Mouse (Mus musculus) hindbrain, embryonic 16.5 days (tissue): ENCODE results near the gene Tnfaip3. TPM values are rescaled to one million over a fixed set of nuclear protein-coding genes. Genes with fewer than 3 reads are reported as not detected.

ENCODE experiments used
- ATAC-seq: fragments of 200-750 bp; cut with Nextera tagmentation; 2 replicates; pipeline ENCODE4 v1.8.0; 2017; ENCODE audit warnings: moderate TSS enrichment, moderate library complexity
- H3K27ac ChIP-seq: fragments of 300-500 bp; sonication (generic); 2 replicates; pipeline ENCODE4 v1.5.1; 2014; ENCODE audit warnings: low read depth, mild to moderate bottlenecking, control low read depth, low read length, moderate library complexity
- H3K27me3 ChIP-seq: fragments of 300-500 bp; sonication (generic); replicated peaks from 2 replicates; pipeline ENCODE4 v1.6.1; 2014; ENCODE audit warnings: low read length; ENCODE audit not compliant: control insufficient read depth, insufficient read depth
- H3K36me3 ChIP-seq: fragments of 300-500 bp; sonication (generic); 2 replicates; pipeline ENCODE4 v1.6.1; 2014; ENCODE audit warnings: mild to moderate bottlenecking, low read length, moderate library complexity, mixed read lengths; ENCODE audit not compliant: control insufficient read depth, insufficient read depth
- H3K4me1 ChIP-seq: fragments of 300-500 bp; sonication (generic); 2 replicates; pipeline ENCODE4 v1.6.1; 2014; ENCODE audit warnings: low read depth, low read length; ENCODE audit not compliant: control insufficient read depth, insufficient read depth
- H3K4me2 ChIP-seq: fragments of 300-500 bp; sonication (generic); 2 replicates; pipeline ENCODE4 v1.6.1; 2014; ENCODE audit warnings: mild to moderate bottlenecking, low read length, control low read depth, moderate library complexity
- H3K4me3 ChIP-seq: fragments of 300-500 bp; sonication (generic); 2 replicates; pipeline ENCODE4 v1.5.1; 2014; ENCODE audit warnings: mild to moderate bottlenecking, low read length, control low read depth, moderate library complexity
- H3K9ac ChIP-seq: fragments of 300-500 bp; sonication (generic); 2 replicates; pipeline ENCODE4 v1.6.1; 2014; ENCODE audit warnings: low read depth, mild to moderate bottlenecking, control low read depth, low read length, moderate library complexity
- H3K9me3 ChIP-seq: fragments of 300-500 bp; sonication (generic); 2 replicates; pipeline ENCODE4 v1.6.1; 2014; ENCODE audit warnings: mild to moderate bottlenecking, low read length, moderate library complexity; ENCODE audit not compliant: control insufficient read depth
- WGBS: fragments of 180-500 bp; shearing (Covaris S2); extraction: QIAGEN DNeasy Blood & Tissue Kit; methylation state at CpG from one replicate; pipeline ENCODE4 v1.1.7; 2014; 5-methylcytosine and 5-hydroxymethylcytosine counted together
- polyA plus RNA-seq: library from polyadenylated mRNA; unstranded; fragments of >200 nt; fragmentation: Nextera tagmentation; extraction: Ambion mirVana; gene quantifications from 2 replicates; pipeline ENCODE4 v1.2.1, GENCODE M21; 2015

The Tnfaip3 gene
- polyA plus RNA-seq, 1 experiment from 2014 or later = 2.9 TPM

GRCm38 (mm10) chr10:18953706-18954071 lies 61.8 kb downstream of the Tnfaip3 start:
- no peak for ATAC-seq
- H3K36me3 ChIP-seq = no peaks in the 10 kb centered on the region
- no peak overlapping the region for H3K4me2 ChIP-seq
- no peaks in the 10 kb centered on the region for H3K9me3 ChIP-seq
- H3K4me1 ChIP-seq = no peaks in the 10 kb centered on the region
- H3K27me3 ChIP-seq = no peaks in the 10 kb centered on the region
- no peak overlapping the region for H3K9ac ChIP-seq
- H3K4me3 ChIP-seq = no peak overlapping the region
- 21% methylated on average over 1 of the region's 1 CpGs for WGBS
- no peak overlapping the region for H3K27ac ChIP-seq

DNA sequence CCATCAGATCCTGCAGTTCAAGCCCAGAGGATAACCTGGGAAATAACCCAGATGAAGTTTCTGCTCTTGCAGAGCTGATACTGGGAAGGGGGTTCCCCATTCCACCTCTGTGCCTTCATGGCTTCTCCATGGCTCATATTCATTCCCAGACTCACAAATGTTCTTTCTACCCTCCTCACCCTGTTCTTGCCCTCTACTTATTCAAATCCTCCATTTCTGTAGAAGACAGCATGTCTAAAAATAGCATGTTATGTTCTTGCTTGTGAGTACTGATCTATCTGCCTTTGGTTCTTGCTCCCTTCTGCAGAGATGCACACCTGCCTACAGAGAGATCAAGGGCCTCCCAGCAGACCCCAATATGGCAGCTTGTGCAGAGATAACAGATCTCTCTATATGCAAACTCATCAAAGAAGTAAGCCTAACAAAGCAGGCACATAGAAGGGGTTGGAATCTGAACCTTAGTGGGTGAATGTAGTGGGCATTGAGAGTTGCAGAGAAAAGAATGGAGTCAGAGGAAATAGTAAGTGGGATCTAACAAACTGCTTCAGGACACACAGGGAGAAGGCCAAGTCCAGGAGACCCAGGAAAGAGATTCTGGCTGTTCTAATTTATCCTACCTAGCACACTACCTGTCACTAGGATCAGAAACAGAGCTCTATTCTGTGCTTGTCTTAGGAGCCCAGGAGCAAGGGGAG lies 62.3 kb downstream of the Tnfaip3 start:
- H3K36me3 ChIP-seq = no peaks in the 10 kb centered on the region
- no peak overlapping the region for H3K4me2 ChIP-seq
- H3K27me3 ChIP-seq = no peaks in the 10 kb centered on the region
- H3K4me3 ChIP-seq = no peak overlapping the region
- no peak for ATAC-seq
- H3K9me3 ChIP-seq = no peaks in the 10 kb centered on the region
- H3K27ac ChIP-seq = no peak overlapping the region
- H3K4me1 ChIP-seq = no peaks in the 10 kb centered on the region
- no peak overlapping the region for H3K9ac ChIP-seq

Other genes with a start within 250 kb of the Tnfaip3 start
- 0.48 and 0.55 TPM in 2 replicates for gene Gm4922, start 228.9 kb downstream of the Tnfaip3 start, polyA plus RNA-seq
- 15.3 and 16.3 TPM in 2 replicates for gene Perp, start 170.6 kb downstream of the Tnfaip3 start, polyA plus RNA-seq